Mouse (Mus musculus) monocyte, adult 2 months (primary cell): ENCODE measurements at regions not wholly inside any gene's neighbourhood (a gene's known extent, or its start where the extent isn't known, plus 50 kb on each side); places are given as distances from the start of the nearest gene placed in this dataset.

Source experiments
- DNase-seq, 2 experiments: peaks; one replicate each; pipeline ENCODE4 v3.0.0; 2022; ENCODE audit warnings: low spot score in 2 of 2, low read depth in 1 of 2

DNA sequence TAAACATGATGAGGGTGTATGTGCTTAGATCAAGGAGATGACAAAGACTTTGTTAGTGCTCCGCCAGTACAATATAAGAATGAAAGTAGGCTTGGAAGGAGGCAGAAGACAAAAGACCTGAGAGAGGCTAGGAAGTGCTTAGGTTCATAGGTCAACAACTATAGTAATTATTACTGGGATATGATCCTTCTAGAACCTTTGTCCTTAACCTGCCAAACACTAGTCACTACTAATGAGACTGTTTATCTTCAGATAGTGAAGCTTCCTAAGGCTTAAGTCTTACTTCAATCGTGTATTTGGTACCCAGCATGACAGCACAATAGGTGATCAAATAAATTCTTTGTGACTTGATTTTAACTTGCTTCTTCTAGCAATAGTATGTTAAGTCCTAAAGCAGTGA is 1344.5 kb downstream of the Gsdmc2 start:
- no peak for DNase-seq

DNA sequence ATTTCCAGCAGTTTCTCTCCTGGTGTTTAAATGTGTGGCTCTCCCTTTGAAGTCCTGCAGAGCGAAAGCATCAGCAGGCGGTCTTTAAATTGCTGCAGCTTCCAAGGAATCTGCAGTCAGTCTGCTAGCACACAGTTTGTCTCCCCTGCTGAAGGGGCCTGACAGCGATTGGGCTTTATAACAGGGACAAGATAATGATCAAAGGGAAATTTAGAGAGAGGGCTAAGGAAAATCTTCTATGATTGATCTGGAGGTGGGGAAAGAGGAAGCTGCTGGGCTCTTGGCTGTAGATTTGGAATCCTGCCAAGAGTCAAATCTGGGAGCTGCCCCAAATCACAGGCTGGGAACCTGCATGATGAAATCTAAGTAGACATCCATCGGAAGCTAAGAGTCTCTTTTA is 1348.8 kb downstream of the Gsdmc2 start:
- no peak for DNase-seq

DNA sequence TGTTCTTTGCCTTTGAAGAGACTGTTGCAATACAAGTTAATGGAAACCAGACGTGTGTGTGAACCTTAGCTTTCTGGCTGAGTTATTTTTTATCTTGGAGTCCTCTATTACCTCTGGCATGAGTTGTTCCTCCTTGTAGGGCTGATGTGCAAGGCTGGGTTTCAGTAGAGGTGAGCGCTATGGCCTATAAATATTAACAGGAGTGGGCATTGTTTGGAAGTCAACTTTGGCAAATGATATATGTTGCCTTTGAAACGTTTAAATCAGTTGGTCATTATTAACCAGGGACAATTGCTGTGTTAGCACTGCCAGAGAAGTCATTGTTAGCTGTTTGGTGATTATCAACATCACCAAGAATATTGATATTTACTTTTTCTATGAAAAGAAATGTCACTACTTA is 1352.6 kb downstream of the Gsdmc2 start:
- no peak for DNase-seq

DNA sequence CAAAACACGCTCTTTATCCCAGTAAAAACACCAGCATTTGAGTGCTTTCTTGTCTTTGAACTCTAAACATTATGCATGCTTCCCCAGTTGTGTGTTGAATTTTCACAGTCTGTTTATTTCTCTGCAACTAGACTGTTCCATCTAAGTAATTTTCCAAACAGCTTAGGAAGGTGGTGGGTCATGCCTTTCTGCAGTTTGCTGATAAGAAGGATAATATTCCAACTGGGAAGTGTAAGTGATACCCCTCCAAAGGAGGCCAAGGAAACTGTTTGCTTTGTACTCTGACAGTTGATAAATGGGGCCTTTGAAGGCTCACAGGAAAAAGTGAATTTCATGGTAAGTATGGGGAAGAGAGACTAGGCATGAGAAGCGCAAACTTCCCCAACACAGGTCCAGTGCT is 1354.4 kb downstream of the Gsdmc2 start:
- no peak for DNase-seq

DNA sequence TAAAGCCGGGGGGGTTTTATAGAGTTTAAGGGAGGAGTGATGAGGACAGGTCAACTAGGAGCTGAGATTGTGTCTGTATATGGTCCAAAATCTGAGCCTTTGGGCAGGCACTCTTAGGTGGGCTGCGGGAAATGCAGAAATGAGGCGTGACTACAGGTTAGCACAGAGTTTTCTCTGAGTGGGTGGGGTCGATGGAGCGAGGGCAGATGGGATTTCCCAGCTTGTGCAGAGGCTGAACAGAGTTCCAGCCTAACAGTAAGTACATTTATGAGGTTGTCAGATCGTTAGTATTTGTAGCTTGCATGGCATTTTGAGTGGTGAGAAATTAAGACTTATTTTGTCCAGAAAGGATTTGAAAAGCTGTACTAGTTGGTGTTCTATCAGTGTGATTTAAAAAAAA is 1358.4 kb downstream of the Gsdmc2 start:
- DNase-seq, result no peak

DNA sequence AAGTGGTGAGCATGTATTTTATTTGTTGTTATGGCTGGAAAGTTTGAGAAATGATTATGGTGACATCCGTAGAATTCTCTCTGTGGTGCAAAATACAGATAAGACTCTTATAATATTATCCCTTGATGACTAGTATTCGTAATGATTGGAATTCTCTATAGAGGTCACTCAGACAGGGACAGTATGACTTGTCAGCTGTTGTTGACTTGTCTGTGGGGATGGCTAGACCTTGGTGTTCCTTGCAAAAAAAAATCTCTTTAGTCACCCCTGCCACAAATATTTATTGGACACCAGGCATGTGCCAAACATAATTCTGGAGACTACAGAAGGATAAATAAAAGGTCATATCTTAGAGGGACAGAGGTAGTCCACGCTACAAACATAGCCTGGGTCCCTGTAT is 1360.6 kb downstream of the Gsdmc2 start:
- no peak for DNase-seq

DNA sequence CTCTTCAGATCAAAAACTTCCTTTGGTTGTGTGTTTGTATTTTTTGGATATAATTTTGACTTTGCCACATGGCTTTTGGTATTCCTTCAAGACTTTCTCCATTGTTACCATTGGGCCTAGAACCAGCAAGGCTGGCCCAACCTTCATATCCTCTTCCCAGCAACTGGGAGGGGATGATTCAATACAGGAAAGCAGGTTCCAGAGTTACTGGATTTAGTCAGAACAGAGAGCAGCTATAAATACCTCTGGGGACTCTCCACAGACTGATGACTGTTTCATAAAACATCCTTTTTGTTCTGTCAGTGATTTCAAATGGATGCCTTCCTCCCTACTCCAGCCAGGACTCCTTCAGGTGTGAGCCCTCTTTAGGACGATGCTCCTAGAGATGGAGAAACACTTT is 1361.4 kb downstream of the Gsdmc2 start:
- no peak for DNase-seq

DNA sequence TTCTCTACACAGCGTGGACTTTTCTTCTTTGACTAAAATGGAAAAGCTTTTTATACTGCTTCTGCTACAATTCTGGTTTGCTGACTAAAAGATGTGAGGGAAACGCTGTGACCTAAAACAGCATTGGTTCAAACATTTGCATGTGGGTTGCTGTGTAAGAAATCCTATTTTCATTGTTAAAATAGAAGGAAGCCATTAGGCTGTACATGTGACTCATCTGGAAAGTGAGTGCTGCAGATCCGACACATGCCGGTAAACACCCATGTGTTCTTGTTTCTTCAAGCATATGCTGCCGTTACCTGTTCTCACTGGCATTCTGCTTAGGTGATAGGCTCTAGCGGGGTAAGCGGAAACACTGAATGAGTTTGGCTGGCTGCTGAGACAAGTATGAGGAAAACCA is 1362.6 kb downstream of the Gsdmc2 start:
- no peak for DNase-seq

DNA sequence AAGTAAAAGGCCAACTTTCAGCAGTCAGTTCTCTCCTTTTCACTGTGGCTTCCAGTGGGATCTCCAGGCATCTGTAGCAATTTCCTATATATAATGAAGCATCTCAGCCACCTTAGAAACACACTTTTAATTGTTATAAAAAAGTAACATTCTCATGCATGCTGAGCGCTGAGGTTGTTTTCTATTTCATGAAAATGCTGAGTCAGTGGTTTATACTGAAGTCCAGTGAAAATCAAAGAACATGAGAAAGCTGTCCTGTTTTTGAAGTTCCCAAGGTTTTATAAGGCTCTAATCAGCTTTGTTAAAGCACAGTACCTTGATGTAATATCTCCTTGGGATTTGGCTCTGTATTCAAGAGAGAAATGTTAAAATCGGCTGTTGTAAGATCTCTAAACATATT is 1367.2 kb downstream of the Gsdmc2 start:
- no peak for DNase-seq

DNA sequence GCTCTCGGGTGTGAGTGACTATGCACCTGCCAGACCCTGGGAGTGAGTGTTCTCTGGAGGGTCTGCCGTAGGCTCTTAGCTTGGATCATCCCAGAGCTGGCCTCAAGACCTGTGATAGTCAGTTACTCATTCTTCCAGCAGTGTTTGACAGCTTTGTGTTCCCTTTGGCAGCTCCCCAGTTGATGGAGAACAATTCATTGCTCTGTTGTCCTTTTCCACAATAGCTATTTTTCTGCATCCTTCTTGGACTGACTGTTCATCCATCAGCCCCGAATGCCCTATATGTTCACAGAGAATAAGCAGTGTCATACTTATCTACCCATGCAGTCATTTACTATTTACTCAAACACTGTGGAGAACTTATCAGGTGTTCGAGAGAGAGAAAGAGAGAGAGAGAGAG is 1368.5 kb downstream of the Gsdmc2 start:
- DNase-seq, result no peak

DNA sequence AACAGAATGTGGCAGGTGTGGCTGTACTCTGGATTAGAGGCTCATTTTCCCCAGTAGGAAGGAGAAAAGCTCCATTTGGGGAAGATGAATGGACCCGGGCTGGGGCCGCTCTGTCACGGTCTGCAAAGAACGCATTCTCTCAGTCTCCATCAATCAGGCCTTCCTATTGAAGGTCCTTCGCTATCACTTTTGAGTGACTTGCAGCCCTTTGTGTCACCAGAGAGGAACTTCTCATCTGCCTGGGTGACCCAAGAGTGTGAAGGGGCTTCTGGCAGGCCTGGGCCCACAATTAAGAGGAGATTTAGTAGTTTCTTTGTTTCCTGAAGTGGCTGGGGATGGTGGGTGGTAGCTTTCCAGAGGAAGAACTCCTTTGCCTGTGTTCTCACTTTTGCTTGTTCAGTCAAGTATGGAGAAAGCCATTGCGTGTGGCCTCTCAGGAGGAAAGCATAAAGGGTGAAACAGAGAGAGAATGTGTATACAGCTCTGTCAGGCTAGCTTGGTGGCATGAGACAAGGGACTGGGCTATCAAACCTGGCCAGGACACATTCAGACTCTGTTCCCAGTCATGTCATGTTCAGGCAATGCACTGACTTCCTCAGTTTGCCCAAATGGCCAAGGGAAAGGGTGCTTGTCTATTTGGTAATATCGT is 1374.2 kb downstream of the Gsdmc2 start:
- DNase-seq, result no peak

DNA sequence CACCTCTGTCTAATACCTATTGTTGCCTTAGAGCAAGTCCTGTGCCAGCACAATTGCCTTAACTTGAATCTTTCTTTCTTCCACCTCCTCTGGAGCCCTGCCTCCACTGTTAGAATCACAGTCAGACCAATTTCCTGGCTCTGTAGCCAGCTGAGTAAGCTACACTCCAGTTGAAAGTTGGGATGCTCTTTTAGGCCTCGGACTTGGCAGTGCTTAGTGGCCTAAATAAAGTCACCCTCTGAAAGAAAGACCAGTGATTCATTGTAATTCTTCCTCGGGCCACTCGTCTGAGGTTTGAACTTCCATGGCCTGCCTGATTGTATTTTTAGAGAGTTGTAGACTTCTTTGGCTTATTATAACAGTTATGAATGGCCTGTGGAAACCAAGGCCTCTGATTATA is 1376.9 kb downstream of the Gsdmc2 start:
- DNase-seq, result no peak

DNA sequence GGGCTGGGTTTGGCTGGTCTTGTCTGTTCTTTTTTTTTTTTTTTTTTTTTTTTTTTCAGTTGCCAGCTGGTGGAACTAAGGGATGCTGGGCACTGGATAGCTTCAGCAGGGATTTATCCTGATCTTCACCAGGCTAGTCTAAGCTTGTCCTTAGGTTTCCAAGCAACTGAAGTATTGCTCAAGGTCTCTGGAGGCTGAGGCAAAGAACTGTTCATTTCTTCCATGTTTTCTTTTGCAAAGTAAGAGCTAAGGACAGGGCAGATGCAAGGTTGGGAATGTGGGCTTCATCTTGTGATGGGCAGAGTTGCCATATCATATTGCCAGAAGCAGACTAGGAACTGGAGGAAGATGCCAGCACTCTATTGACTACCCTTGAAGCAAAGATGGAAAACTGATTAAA is 1378.1 kb downstream of the Gsdmc2 start:
- DNase-seq, result no peak

DNA sequence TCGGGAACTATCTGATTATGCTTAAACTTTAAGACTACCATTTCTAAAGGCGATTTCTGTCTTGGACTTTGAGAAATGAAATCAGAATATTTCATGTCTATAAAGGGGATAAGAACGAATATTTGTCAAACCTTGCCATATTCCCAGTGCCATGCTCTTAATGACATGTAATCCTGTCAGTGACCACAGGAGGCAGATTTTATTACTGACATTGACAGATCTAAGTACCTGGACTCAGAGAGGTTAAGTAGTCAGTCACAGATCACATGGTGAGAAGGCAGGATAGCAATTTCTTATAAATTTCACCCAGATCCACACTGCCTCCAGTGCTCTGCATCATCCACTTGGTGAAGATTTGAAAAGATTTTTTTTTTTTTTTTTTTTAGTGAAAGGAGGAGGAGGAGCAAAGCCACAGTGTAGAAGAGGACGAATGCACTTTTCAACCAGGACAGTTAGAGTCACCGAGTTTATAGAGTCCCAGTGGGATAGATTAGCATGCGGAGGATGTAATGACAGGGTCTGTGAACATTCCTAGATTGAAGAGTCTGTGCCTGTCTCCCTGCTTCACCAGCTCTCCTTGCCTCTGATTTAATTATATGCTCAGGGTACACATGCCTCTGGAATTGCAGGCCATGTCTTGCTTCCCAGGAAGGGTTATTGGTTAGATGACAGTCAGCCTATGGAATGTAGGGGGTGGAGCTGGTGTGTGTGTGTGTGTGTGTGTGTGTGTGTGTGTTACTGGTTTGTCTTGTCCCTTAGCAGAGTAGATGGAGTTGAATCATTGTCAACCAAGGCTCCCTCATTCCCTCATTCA is 1379.7 kb downstream of the Gsdmc2 start:
- no peak for DNase-seq

DNA sequence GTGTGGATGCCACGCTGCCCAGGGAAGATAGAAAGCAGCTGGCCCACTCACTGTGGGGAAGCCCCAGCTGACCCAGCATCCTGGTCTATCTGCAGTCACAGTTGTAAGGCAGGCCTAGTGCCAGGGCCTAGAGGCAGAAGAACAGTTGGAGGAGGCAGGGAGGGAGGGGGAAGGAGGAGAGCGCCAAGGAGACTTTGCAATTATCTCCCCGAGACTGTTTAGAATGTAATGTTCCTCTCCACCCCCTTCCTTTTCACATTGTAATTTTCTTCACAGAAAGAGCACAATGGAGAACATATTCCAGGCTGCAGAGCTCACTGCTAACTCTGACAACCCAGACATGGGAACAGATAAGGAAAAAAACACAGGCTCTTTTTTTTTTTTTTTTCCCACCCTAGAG is 1382.3 kb downstream of the Gsdmc2 start:
- DNase-seq, result no peak

DNA sequence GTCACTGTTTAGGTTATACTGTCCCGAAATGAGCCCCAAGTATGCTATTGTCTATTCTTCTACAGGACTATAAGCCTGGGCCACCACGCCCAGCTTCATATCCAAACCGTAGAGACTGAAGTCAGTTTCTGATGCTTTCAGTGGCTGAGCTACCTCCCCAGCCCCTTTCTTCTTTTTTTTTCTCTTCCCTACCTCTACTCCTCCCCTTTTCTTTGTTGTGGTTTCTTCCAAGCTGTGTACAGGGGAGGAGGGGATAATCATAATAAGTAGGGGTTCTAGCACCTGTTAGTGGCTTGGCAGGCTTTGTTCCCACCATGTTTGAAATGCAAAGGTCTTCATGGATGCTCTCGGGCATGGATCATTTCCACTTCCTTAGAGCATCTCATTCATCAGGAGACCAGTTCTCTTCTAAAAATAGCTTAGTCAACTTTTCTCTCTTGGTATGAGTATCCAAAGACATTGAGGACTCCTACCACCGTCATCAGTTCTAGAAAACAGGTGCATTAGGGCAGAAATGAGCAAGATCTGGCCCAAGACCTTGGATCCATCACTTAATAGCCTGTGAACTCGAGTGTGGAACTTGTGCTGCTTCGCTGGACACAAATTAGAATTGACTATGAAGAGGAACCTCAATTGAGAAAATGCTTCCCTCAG is 1383.5 kb downstream of the Gsdmc2 start:
- no peak for DNase-seq

DNA sequence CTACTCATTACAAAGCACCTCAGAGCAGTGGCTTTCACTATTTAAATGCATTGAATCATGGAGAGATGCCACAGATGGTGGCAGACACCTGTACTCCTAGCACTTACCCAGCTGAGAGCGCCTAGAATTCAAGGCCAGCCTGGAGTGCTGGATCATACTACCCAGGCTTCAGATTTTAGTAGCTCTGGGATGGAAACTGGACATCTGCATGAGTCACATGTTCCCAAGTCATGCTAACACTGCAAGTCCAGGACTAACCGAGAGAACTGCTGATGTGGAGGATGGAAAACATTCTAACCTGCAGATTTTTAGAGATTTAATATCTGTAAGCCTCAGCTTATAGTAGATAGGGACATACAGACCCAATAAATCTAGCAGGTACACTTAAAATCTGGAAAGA is 1384.3 kb downstream of the Gsdmc2 start:
- DNase-seq, result no peak

DNA sequence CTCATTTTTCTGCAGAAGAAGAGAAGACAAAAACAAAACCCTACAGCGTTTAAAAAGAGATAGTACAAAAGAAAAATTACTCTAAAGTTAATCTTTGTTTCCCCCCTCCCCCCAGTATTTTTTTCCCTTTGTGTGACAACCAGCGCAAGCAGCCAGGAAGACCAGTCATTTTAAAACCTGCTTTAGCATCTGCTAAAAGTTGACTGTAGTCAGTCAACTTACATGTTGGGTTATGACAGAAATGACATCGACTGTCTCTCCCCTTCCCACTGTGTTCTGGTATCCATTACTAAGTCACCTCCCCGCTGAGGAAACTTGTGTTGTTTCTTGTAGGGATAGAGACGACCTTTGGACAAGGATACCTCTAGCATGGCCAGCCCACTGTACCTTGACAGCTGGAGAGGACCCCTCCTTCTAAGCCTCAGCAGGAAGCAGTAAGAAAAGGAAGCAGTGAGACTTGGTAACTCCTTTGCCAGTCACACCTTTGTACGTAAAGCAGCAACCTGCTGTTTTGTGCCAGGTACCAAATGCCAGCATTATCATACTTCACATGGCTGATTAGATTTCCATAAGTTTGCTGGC is 1384.9 kb downstream of the Gsdmc2 start:
- DNase-seq, result no peak

DNA sequence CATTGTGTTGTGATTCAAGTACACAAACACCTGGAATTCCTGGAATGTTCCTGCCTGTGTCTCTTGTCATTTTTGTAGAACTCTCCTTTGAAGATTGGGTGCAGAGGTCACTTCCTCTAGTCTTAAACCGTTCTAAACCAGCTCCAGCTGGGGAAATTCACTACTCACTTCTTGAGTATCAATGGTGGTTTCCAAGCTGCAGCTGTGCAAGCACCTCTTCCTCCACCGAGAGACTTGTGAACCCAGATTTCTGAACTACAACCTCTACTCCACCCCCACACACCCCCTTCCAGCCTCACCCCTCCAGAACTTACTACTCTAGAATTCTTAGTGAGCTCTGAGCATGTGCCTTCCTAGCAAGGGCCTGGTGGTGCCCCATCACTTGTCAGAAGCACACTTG is 1387.0 kb downstream of the Gsdmc2 start:
- DNase-seq, result no peak

DNA sequence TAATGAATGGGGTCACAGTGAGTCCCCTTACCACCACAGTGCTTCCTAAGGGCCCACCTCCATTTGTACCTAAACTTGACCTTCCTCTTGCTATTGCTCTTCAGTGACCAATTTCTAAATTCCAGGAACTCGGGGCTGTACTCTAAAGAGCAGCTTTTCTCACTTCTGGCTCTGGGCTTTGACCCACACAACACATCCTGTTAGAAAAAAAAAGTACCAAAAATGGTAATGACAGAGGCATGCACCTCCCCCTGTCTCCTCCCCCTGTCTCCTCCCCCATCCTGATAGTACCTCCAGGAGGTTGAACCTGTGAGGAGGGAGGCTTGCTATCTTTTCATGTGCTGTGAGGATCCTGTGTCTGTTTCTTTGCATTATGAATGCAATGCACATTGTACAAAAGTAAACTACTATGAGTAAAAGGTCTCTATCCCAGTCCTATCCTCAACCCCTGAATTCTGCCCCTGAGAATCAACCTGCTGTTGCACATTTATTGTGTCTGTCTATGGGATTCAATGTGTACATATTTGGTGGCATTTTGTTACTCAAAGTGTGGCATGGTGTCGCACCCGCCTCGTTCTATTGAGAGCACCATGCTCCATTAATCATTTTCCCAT is 1387.8 kb downstream of the Gsdmc2 start:
- DNase-seq, result no peak

DNA sequence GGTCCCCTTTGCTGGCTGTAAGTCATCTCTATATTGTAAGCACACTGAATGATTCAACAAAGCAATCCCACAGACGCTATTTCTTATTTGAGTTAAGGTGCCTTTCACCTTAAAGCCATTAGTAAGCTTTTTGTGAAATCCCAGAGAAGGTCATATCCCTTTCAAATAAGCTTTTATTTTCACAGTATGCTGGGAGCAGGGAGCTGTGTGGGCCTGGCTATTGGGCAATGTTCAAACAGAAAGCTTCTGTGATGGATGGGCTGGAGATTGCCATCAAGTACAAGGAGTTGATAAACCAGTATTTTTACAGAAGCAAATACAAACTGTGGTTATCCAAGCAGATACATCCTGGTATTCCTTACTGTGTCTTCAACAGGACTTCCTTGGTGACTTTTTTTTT is 1389.0 kb downstream of the Gsdmc2 start:
- no peak for DNase-seq

DNA sequence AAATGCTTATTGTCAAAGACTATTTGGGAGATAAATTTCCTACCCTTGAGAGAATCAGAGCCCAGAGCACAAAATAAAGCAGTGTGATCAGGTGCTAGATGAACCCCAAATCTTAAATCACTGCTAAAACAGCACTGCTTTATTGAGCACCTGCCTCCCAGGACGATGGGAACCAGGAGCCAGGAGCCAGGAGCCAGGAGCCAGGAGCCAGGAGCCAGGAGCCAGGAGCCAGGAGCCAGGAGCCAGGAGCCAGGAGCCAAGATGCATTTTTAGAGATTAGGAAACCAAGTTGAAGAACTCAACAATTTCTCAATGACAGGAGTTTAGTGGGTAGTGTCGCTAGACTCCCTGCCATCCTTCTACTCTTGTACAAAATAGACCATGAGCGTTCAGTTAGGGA is 1396.9 kb downstream of the Gsdmc2 start:
- DNase-seq, result no peak
